Mouse (Mus musculus): ENCODE results near the gene Zbtb16.

DNA sequence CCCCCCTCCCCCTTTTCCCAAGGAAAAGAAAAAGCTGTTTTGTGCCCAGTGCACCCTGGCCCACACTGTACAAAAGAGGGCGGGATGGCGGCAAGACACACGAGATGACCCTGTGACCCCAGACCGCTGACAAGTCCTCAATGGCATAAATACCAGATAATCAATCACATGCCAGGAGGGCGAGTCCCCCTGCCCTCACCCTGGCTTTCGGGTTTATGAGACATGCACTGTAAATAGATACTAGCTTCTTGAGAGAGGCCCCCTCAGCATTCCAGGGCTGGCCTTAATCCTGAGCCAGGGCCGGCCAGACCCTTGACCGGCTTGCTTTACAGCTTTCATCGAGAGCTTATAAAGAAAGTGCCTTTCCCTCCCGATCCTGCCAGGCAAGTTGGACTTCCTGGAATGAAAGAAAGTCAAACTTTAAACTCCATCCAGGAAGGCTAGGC is 141.4 kb downstream of the Zbtb16 start:
- TF ChIP-seq CTCF (IDR thresholded peaks at IDR 0.05; ENCODE audit: borderline replicate concordance, control insufficient read depth, extremely low read depth, insufficient read depth, low read length, poor library complexity) (no peak), POLR2A (IDR thresholded peaks at IDR 0.05; ENCODE audit: control insufficient read depth, extremely low read depth, insufficient read depth, low read length, poor library complexity) (no peak)

Data from thymus, adult 2 months (tissue).